Mouse (Mus musculus) forebrain, embryonic 10.5 days (tissue): ENCODE data around the gene Ctsh. TPM values are rescaled to one million over a fixed set of nuclear protein-coding genes. Genes with fewer than 3 reads are reported as not detected.

Experiments used
- DNase-seq: peaks from one replicate; pipeline ENCODE4 v3.0.0-alpha.2; 2017; ENCODE audit warnings: low spot score; ENCODE audit errors: extremely low spot score
- H3K27ac ChIP-seq: fragments of 300-500 bp; sonication (generic); 2 replicates; pipeline ENCODE4 v1.5.1; 2016; ENCODE audit warnings: mild to moderate bottlenecking
- H3K27me3 ChIP-seq: fragments of 300-500 bp; sonication (generic); 2 replicates; pipeline ENCODE4 v1.6.1; 2016; ENCODE audit warnings: mild to moderate bottlenecking; ENCODE audit not compliant: poor library complexity, severe bottlenecking
- H3K36me3 ChIP-seq: fragments of 300-500 bp; sonication (generic); replicated peaks from 2 replicates; pipeline ENCODE4 v1.6.1; 2016; ENCODE audit warnings: mild to moderate bottlenecking, moderate library complexity
- H3K4me1 ChIP-seq: fragments of 300-500 bp; sonication (generic); 2 replicates; pipeline ENCODE4 v1.6.1; 2016
- H3K4me3 ChIP-seq: fragments of 300-500 bp; sonication (generic); 2 replicates; pipeline ENCODE4 v1.5.1; 2016; ENCODE audit warnings: mild to moderate bottlenecking, moderate library complexity
- H3K9me3 ChIP-seq: fragments of 300-500 bp; sonication (generic); 2 replicates; pipeline ENCODE4 v1.6.1; 2016; ENCODE audit warnings: mild to moderate bottlenecking, moderate library complexity
- WGBS: fragments of 180-500 bp; shearing (Covaris S2); methylation state at CpG from one replicate; pipeline ENCODE4 v1.1.7; 2016; 5-methylcytosine and 5-hydroxymethylcytosine counted together
- polyA plus RNA-seq: library from polyadenylated mRNA; unstranded; fragments of >200 nt; fragmentation: Nextera tagmentation; extraction: Ambion mirVana; gene quantifications from 2 replicates; pipeline ENCODE4 v1.2.1, GENCODE M21; 2016

Ctsh gene
- polyA plus RNA-seq, 1 experiment from 2014 or later: 6.0 TPM

GRCm38 (mm10) chr9:90124156-90124872 lies 70.4 kb downstream of the Ctsh start:
- DNase-seq: no peak
- H3K27me3 ChIP-seq: peaks cover 9% of the 10 kb centered on the region; the same call in 1 of the 2 replicates
- no peak overlapping the region for H3K4me3 ChIP-seq
- H3K36me3 ChIP-seq: no peaks in the 10 kb centered on the region
- no peak overlapping the region for H3K27ac ChIP-seq
- no peaks in the 10 kb centered on the region for H3K9me3 ChIP-seq
- peaks cover 17% of the 10 kb centered on the region for H3K4me1 ChIP-seq
- 30% methylated on average over 11 of the region's 11 CpGs for WGBS

- 45% methylated on average over 8 of the region's 8 CpGs for WGBS
- H3K4me1 ChIP-seq: peaks cover 17% of the 10 kb centered on the region
- no peaks in the 10 kb centered on the region for H3K36me3 ChIP-seq
- H3K27ac ChIP-seq: no peak overlapping the region
- no peaks in the 10 kb centered on the region for H3K9me3 ChIP-seq
- peaks cover 9% of the 10 kb centered on the region; the same call in 1 of the 2 replicates for H3K27me3 ChIP-seq
- no peak overlapping the region for H3K4me3 ChIP-seq
- no peak for DNase-seq
These were observed 70.9 kb downstream of the Ctsh start for GRCm38 (mm10) chr9:90124873-90125245.

Other genes with a start within 250 kb of the Ctsh start
- not detected in 2 replicates for gene Rasgrf1, start 144.2 kb upstream of the Ctsh start, polyA plus RNA-seq
- gene Morf4l1, start 60.6 kb downstream of the Ctsh start, polyA plus RNA-seq: 528 and 553 TPM in 2 replicates
- 16.7 and 17.2 TPM in 2 replicates for gene Adamts7, start 108.9 kb downstream of the Ctsh start, polyA plus RNA-seq
- 7.8 and 8.0 TPM in 2 replicates for gene Tbc1d2b, start 216.7 kb downstream of the Ctsh start, polyA plus RNA-seq